Mouse (Mus musculus): ENCODE results near the gene Grik4.

DNA sequence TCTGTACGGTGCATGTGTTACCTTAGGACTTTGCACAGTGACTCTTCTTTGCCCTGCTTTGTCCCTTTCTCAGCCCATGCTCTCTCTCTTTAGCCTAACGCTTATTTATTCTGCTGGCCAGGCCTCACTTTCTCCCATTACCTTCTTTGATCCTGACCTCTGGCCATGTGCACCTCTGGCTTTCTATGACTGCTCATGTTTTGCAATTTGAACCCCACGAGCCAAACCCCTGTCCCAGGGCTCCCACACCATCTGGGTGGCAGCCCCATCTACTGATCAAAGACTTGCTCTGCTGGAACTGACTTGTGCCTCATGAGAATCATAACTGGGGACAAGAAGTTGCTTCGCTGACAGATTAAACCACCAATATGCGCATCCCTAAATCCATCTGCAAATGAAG, 294.4 kb downstream of the Grik4 start:
- TF ChIP-seq CTCF (IDR thresholded peaks at IDR 0.05; ENCODE audit: insufficient read depth, low read depth, low read length) (no peak), POLR2A (IDR thresholded peaks at IDR 0.05; ENCODE audit: insufficient read depth, low read depth, low read length) (no peak)

All from olfactory bulb, adult 2 months (tissue).